In genomic region chr13:38506320-38506719, GRCm38 (mm10) we compare ENCODE assay signal across 9 mouse cellular contexts. TPM values are rescaled to one million over a fixed set of nuclear protein-coding genes. Genes with fewer than 3 reads are reported as not detected.
A peak's percentile ranks its signal among the peaks of the same experiment; 100 is the strongest.
DNase-seq lines count a peak whose midpoint lies in the region; ATAC-seq lines count a peak whose summit lies in the region.
"Had no signal": no experiment of that assay in that cellular context is flagged by ENCODE, and none has a peak within 500 bp of the region (broad histone marks: within the 10 kb centered on the region; RNA-seq: fewer than 3 reads in every experiment).

No protein-coding gene starts in this region.

- H3K27me3 ChIP-seq in heart, embryonic 11.5 days (ENCODE audit: control insufficient read depth, insufficient read depth, low read length): no peaks in the 10 kb centered on the region
- no peaks in the 10 kb centered on the region for H3K27me3 ChIP-seq in neural tube, embryonic 11.5 days (ENCODE audit: control insufficient read depth, insufficient read depth, low read length)
- H3K27me3 ChIP-seq: megakaryocyte, embryonic 14.5 days had no signal

- H3K9ac ChIP-seq in heart, embryonic 11.5 days (ENCODE audit: low read depth, low read length): no peak overlapping the region
- no peak overlapping the region for H3K9ac ChIP-seq in neural tube, embryonic 11.5 days (ENCODE audit: low read length)

- ATAC-seq in heart, embryonic 11.5 days (replicated peaks; ENCODE audit: insufficient number of reproducible peaks, low FRiP score, low TSS enrichment): no peak
- ATAC-seq in neural tube, embryonic 11.5 days (ENCODE audit: insufficient read depth, low FRiP score, low TSS enrichment): no peak
- ATAC-seq in erythroid progenitor cell, adult 5-6 weeks (replicated peaks; ENCODE audit: low FRiP score, poor library complexity, severe bottlenecking): no peak

- peaks cover 4% of the 10 kb centered on the region for H3K4me1 ChIP-seq in heart, embryonic 11.5 days (ENCODE audit: control insufficient read depth, insufficient read depth, low read length)
- H3K4me1 ChIP-seq in neural tube, embryonic 11.5 days (ENCODE audit: control insufficient read depth, insufficient read depth, low read length): no peaks in the 10 kb centered on the region

- H3K4me2 ChIP-seq in heart, embryonic 11.5 days: no peak overlapping the region
- no peak overlapping the region for H3K4me2 ChIP-seq in neural tube, embryonic 11.5 days (ENCODE audit: low read depth)

- peaks cover 46% of the 10 kb centered on the region for H3K36me3 ChIP-seq in heart, embryonic 11.5 days (ENCODE audit: control insufficient read depth, insufficient read depth, low read length)
- H3K36me3 ChIP-seq in neural tube, embryonic 11.5 days (ENCODE audit: control insufficient read depth, insufficient read depth, low read length): peaks cover 11% of the 10 kb centered on the region

- H3K9me3 ChIP-seq in heart, embryonic 11.5 days (replicated peaks; ENCODE audit: control insufficient read depth, low read length): no peaks in the 10 kb centered on the region
- H3K9me3 ChIP-seq in neural tube, embryonic 11.5 days (ENCODE audit: control insufficient read depth, low read length): no peaks in the 10 kb centered on the region
- H3K9me3 ChIP-seq: megakaryocyte, embryonic 14.5 days had no signal

- H3K27ac ChIP-seq in heart, embryonic 11.5 days (ENCODE audit: low read depth, low read length): no peak overlapping the region
- H3K27ac ChIP-seq in neural tube, embryonic 11.5 days (ENCODE audit: low read depth, low read length): no peak overlapping the region

- no peak overlapping the region for H3K4me3 ChIP-seq in heart, embryonic 11.5 days (ENCODE audit: low read depth, low read length)
- no peak overlapping the region for H3K4me3 ChIP-seq in neural tube, embryonic 11.5 days (ENCODE audit: low read depth, low read length)
- H3K4me3 ChIP-seq: megakaryocyte, embryonic 14.5 days had no signal

- 82% methylated on average over 8 of the region's 8 CpGs for WGBS in heart, embryonic 11.5 days (ENCODE audit: insufficient replicate concordance)
- WGBS in neural tube, embryonic 11.5 days: 90% methylated on average over 8 of the region's 8 CpGs

- peak; percentile 37 for DNase-seq in heart, adult 8-10 months (ENCODE audit: low spot score)
- peak; percentile 5 for DNase-seq in thymus, postnatal 25 days
- DNase-seq in thymus, postnatal 10 days (ENCODE audit: low spot score in 2 of 2): no peak
- peak; percentile 47 for DNase-seq in embryo, embryonic 10 days (ENCODE audit: low spot score)
- peak; percentile 68 to 77 for DNase-seq in kidney, postnatal 25 days
- DNase-seq in neural tube, embryonic 11.5 days (ENCODE audit: low spot score): peak; percentile 32

RNA-seq across cellular contexts. Expression of gene Txndc5, which starts 22.3 kb away (rescaled TPM):
- total RNA-seq in heart, adult 8-10 months (2022): 10 to 100 TPM; 31.4 to 37.3 (median 34.8) TPM
- 205 and 250 TPM in 2 replicates for polyA plus RNA-seq in heart, embryonic 11.5 days (2014; fragmentation: Nextera tagmentation; extraction: Ambion mirVana)
- 148 and 151 TPM in 2 replicates for polyA plus RNA-seq in neural tube, embryonic 11.5 days (2014; fragmentation: Nextera tagmentation; extraction: Ambion mirVana)
- 8.6 and 11.7 TPM in 2 replicates for total RNA-seq in erythroid progenitor cell, adult 5-6 weeks (2015; ENCODE audit: low replicate concordance)
- 4.6 and 8.6 TPM in 2 replicates for total RNA-seq in erythroid progenitor cell, adult 5-6 weeks (2017; ENCODE audit: low replicate concordance)

Comparison
In these comparisons a context has a peak if more than half of its experiments do, and no peak if none do; other contexts are left out.
1. DNase-seq: peak in heart, adult 8-10 months (single experiment), thymus, postnatal 25 days (single experiment), embryo, embryonic 10 days (single experiment), kidney, postnatal 25 days (2 of 2) and neural tube, embryonic 11.5 days (single experiment); none in thymus, postnatal 10 days (0 of 2).